Mouse (Mus musculus) left cerebral cortex, adult 6 months (tissue): ENCODE results near the gene Pop7. TPM values are rescaled to one million over a fixed set of nuclear protein-coding genes. Genes with fewer than 3 reads are reported as not detected.

Source experiments
- long read RNA-seq, 2 experiments: library from polyadenylated mRNA; unstranded; transcript quantifications; one replicate each; pipeline ENCODE4 v2.0.0; 2019 to 2020
- polyA plus RNA-seq: library from polyadenylated mRNA; unstranded; fragments of <200 nt; fragmentation: Nextera tagmentation; gene quantifications from 2 replicates; pipeline ENCODE4 v1.2.3, GENCODE M21; 2021

Gene Pop7
- 77.7 and 88.9 TPM in 2 replicates for polyA plus RNA-seq
- long read RNA-seq, experiment 1, transcript Pop7-201 (2 exons, 881 nt): major isoform, 6 of 9 reads
- long read RNA-seq, experiment 1, partial matches to known transcripts: 0 of 9 reads
- long read RNA-seq, experiment 1, other reads (novel, unspliced or antisense): 0 of 9 reads
- long read RNA-seq, experiment 2, transcript Pop7-201 (2 exons, 881 nt): major isoform, 65 of 85 reads
- long read RNA-seq, experiment 2, transcript Pop7-202 (1 exons, 988 nt): minor isoform, 20 of 85 reads
- long read RNA-seq, experiment 2, partial matches to known transcripts: 0 of 85 reads
- long read RNA-seq, experiment 2, other reads (novel, unspliced or antisense): 0 of 85 reads

GRCm38 (mm10) chr5:137501709-137502666 is at the start of gene Pop7:
Gene Pop7 (minus strand): TSS chr5:137502518.

GRCm38 (mm10) chr5:137533117-137533827 is 31.0 kb upstream of the Pop7 start, which contains the start of the genes Epo and Gnb2:
Gene Epo (minus strand): TSS chr5:137533242.
Gene Gnb2 (minus strand): TSS chr5:137533510.

GRCm38 (mm10) chr5:137518436-137518835 is 16.1 kb upstream of the Pop7 start, which contains the start of gene Gigyf1:
Gene Gigyf1 (plus strand): TSS chr5:137518548.

GRCm38 (mm10) chr5:137476964-137477363 is 25.4 kb downstream of the Pop7 start, which contains the start of gene Zan:
Gene Zan (minus strand): TSS chr5:137477064.

Other genes with a start within 250 kb of the Pop7 start
- 28.0 and 30.3 TPM in 2 replicates for gene Ache, start 215.0 kb downstream of the Pop7 start, polyA plus RNA-seq
- 13.8 and 13.9 TPM in 2 replicates for gene Ufsp1, start 207.9 kb downstream of the Pop7 start, polyA plus RNA-seq
- 14.9 and 26.1 TPM in 2 replicates for gene Srrt, start 194.8 kb downstream of the Pop7 start, polyA plus RNA-seq
- 3.5 and 3.6 TPM in 2 replicates for gene Trip6, start 188.1 kb downstream of the Pop7 start, polyA plus RNA-seq
- 4.4 and 7.1 TPM in 2 replicates for gene Slc12a9, start 168.9 kb downstream of the Pop7 start, polyA plus RNA-seq
- gene Ephb4, start 152.4 kb downstream of the Pop7 start, polyA plus RNA-seq: 1.2 and 1.8 TPM in 2 replicates
- 0.01 and 0.07 TPM in 2 replicates for gene Zan, start 25.5 kb downstream of the Pop7 start, polyA plus RNA-seq
- gene Gigyf1, start 16.0 kb upstream of the Pop7 start, polyA plus RNA-seq: 2.3 and 4.6 TPM in 2 replicates
- not detected in 2 replicates for gene Epo, start 30.7 kb upstream of the Pop7 start, polyA plus RNA-seq
- gene Gnb2, start 31.0 kb upstream of the Pop7 start, polyA plus RNA-seq: 115 and 202 TPM in 2 replicates
- gene Actl6b, start 51.0 kb upstream of the Pop7 start, polyA plus RNA-seq: 83.0 and 162 TPM in 2 replicates
- gene Tfr2, start 67.3 kb upstream of the Pop7 start, polyA plus RNA-seq: 4.2 and 6.1 TPM in 2 replicates
- gene Mospd3, start 98.5 kb upstream of the Pop7 start, polyA plus RNA-seq: 13.1 and 31.6 TPM in 2 replicates
- 11.7 and 16.6 TPM in 2 replicates for gene Pcolce, start 111.3 kb upstream of the Pop7 start, polyA plus RNA-seq
- gene Fbxo24, start 126.5 kb upstream of the Pop7 start, polyA plus RNA-seq: not detected in 2 replicates
- gene Lrch4, start 126.6 kb upstream of the Pop7 start, polyA plus RNA-seq: 2.1 and 7.4 TPM in 2 replicates
- 0.30 and 0.32 TPM in 2 replicates for gene Gm20605, start 126.7 kb upstream of the Pop7 start, polyA plus RNA-seq
- 0.50 and 0.69 TPM in 2 replicates for gene Sap25, start 138.8 kb upstream of the Pop7 start, polyA plus RNA-seq
- 0.14 and 0.16 TPM in 2 replicates for gene Irs3, start 143.2 kb upstream of the Pop7 start, polyA plus RNA-seq
- gene Agfg2, start 182.2 kb upstream of the Pop7 start, polyA plus RNA-seq: 14.9 and 22.9 TPM in 2 replicates
- 1.3 and 12.1 TPM in 2 replicates for gene Nyap1, start 239.1 kb upstream of the Pop7 start, polyA plus RNA-seq
- 379 and 574 TPM in 2 replicates for gene Tsc22d4, start 243.2 kb upstream of the Pop7 start, polyA plus RNA-seq